Mouse (Mus musculus): ENCODE measurements around the gene Hax1.

Hax1 gene

GRCm38 (mm10) chr3:89962059-89962750 is 36.4 kb downstream of the Hax1 start:
- DNase-seq (ENCODE audit: low spot score in 2 of 2), result no peak

- no peak for DNase-seq (ENCODE audit: low spot score in 2 of 2)
Measured at GRCm38 (mm10) chr3:89961436-89961835, 37.1 kb downstream of the Hax1 start.

GRCm38 (mm10) chr3:89960469-89960868 is 38.1 kb downstream of the Hax1 start:
- peak; percentile 77 for DNase-seq (ENCODE audit: low spot score in 2 of 2)

GRCm38 (mm10) chr3:89959435-89959834 is 39.1 kb downstream of the Hax1 start:
- DNase-seq (ENCODE audit: low spot score in 2 of 2), result no peak

GRCm38 (mm10) chr3:89957880-89958279 is 40.7 kb downstream of the Hax1 start:
- DNase-seq (ENCODE audit: low spot score in 2 of 2), result no peak

- no peak for DNase-seq (ENCODE audit: low spot score in 2 of 2)
Measured at GRCm38 (mm10) chr3:89956177-89956971, 42.2 kb downstream of the Hax1 start.

GRCm38 (mm10) chr3:89953420-89953819 is 45.2 kb downstream of the Hax1 start:
- peak; percentile 64 to 85 for DNase-seq (ENCODE audit: low spot score in 2 of 2)

GRCm38 (mm10) chr3:89948655-89949054 is 49.9 kb downstream of the Hax1 start:
- DNase-seq (ENCODE audit: low spot score in 2 of 2), result no peak

GRCm38 (mm10) chr3:89948021-89948420 is 50.6 kb downstream of the Hax1 start:
- no peak for DNase-seq (ENCODE audit: low spot score in 2 of 2)

Data from thymus, postnatal 10 days (tissue).